Mouse (Mus musculus) liver, embryonic 14.5 days (tissue): ENCODE measurements around the gene Itgb3.

ENCODE experiments used
- CTCF ChIP-seq: IDR thresholded peaks from 2 replicates; pipeline ENCODE4 v1.5.1; 2016; ENCODE audit warnings: antibody characterized with exemption, low read depth, control low read depth
- EP300 ChIP-seq: IDR thresholded peaks from 2 replicates; pipeline ENCODE4 v1.6.1; 2016; ENCODE audit warnings: antibody characterized with exemption, low read depth

DNA sequence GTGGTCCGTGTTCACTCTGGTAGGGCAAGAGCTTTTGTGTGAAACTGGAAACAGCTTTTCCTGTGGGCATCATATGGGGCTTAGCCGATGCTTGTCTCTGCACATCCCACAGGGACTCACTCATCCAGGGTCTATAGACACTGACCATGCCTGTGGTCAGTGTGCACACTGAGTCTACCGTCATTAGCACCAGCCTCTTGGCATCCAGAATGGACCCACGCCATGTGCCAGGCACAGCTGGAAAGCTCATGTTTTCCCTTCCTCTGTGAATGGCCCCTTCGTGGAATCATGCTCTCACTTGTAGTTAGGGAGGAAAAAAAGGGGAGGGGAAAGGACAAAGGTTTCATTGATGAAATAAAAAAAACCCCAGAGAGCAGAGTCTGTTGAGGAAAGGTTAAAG lies 30.2 kb downstream of the Itgb3 start:
- TF ChIP-seq CTCF (no peak), EP300 (no peak)
